Mouse (Mus musculus) T-helper 17 cell (primary cell): ENCODE measurements around the gene Gm17727.
"Not testable (repeated sequence)": the region's sequence is repeated elsewhere in the genome, so short reads cannot be mapped to it uniquely, and the experiment has no call there.

Source experiments
- in situ Hi-C, 2 experiments: fragments of 300-600 bp; cut with MboI, MseI; formaldehyde crosslinking; loops; 1 replicate in 1 of 2; 2 replicates in 1 of 2; pipeline ENCODE4 v1.15.1; 2025; ENCODE audit warnings: high pct_unique_total_duplicates in 2 of 2

Gm17727 gene

DNA sequence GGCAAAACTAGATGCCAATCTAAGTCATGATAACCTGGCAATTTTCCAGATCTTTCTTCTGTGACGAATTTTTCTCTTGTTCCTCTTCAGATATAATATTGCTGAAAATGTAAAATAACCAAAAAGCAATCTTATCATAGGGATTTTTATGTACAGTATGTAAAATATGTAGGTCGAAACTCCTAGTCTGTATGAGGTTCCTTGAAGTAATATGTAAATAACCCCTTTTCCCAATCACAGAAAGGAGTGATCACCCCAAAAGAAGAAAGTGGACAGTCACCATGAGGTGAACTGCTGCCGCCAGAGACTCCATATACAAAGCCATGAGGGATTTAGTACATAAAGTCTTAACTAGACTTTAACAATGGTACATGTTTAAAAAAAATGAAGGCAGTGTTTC is at the start of gene Gm17727:
Gm17727 (minus strand) TSS at position 101 of the 400 bp plus-strand sequence.
- in situ Hi-C loops, result no loop called here

- in situ Hi-C loops, result not testable (repeated sequence)
Observed at GRCm38 (mm10) chr9:35817881-35818280, 40.0 kb upstream of the Gm17727 start.

DNA sequence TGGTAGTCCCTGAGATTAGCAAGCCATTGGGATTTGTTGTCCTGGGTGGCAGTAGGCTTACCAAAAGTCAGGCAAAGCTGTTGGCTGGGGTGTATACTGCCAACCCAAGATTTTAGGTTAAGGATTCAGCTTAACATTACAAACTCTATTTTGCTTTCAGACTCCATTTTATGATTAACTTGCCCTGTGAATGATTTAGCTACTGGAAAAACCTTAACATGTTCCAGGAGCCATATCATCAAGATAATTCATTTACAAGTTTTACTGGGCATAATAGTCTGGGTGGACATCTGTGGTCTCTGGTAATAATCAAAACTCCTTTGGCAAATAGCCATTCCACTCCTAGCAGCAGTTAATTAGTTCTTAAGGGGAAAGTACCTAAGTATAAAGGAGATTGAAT is 20.2 kb upstream of the Gm17727 start:
- in situ Hi-C loops, result no loop called here

GRCm38 (mm10) chr9:35790001-35790400 is 12.1 kb upstream of the Gm17727 start, which contains the start of the genes Gm27235 and D730048I06Rik:
Gene Gm27235 (minus strand): TSS chr9:35790101.
Gene D730048I06Rik (minus strand): TSS chr9:35790112.
- in situ Hi-C loops, result no loop called here

GRCm38 (mm10) chr9:35756843-35757242 is 21.1 kb downstream of the Gm17727 start:
- in situ Hi-C loops, result no loop called here

- in situ Hi-C loops, result no loop called here
Observed at GRCm38 (mm10) chr9:35740749-35741148, 37.2 kb downstream of the Gm17727 start, which contains the start of gene Gm17677. Gene Gm17677 (plus strand): TSS chr9:35741049.
